Comparison of ENCODE assay signal across 8 mouse cellular contexts in the genomic region with DNA sequence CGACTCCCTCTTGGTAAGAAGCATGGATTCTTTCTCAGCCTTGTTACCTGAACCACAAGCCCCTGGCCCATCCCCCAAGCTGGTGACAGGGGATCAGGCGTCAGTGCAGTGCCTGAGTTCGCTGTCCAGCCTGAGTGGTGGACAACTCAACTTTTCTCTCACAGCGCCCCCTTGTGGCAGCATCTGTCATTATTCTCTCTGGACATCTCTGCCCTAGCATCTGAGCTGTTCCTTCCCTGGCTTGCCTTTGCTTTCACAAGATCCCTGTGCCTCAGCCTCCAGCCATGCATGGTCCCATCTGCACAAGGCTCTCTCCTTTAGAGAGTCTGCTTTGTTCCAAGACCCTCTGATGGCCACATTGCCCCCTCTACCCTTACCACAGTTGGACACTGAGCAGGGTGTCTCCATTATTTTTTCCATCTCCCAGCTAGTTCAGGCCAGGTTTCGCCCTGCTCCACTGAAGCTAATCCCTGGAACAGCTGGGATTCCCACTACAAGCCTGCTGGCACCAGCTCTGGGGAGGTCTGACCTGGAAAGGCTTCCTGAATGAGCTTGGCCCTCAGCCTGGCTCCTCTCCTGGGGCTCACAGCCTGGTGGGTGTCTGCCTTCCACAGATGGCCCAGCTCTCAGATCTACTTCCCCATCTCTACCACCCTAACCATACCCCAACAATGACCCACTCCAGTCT. TPM values are rescaled to one million over a fixed set of nuclear protein-coding genes. Genes with fewer than 3 reads are reported as not detected.
DNase-seq lines count a peak whose midpoint lies in the region; ATAC-seq lines count a peak whose summit lies in the region.

No protein-coding gene starts in this region.

- no peaks in the 10 kb centered on the region for H3K27me3 ChIP-seq in embryonic facial prominence, embryonic 10.5 days (replicated peaks; ENCODE audit: low read depth, poor library complexity, severe bottlenecking)
- no peaks in the 10 kb centered on the region for H3K27me3 ChIP-seq in kidney, embryonic 14.5 days (ENCODE audit: control insufficient read depth, insufficient read depth, low read length)

- H3K4me3 ChIP-seq in embryonic facial prominence, embryonic 10.5 days = no peak overlapping the region
- H3K4me3 ChIP-seq in kidney, embryonic 14.5 days (ENCODE audit: low read length) = no peak overlapping the region

- ATAC-seq in kidney, embryonic 14.5 days (ENCODE audit: low FRiP score, low TSS enrichment) = peak; percentile 91
- ATAC-seq in monocyte, adult 5-6 weeks (replicated peaks; ENCODE audit: insufficient number of reproducible peaks, low FRiP score, low TSS enrichment, poor library complexity, severe bottlenecking) = peak; percentile 76

- H3K9me3 ChIP-seq in embryonic facial prominence, embryonic 10.5 days = no peaks in the 10 kb centered on the region
- no peaks in the 10 kb centered on the region for H3K9me3 ChIP-seq in kidney, embryonic 14.5 days (ENCODE audit: control insufficient read depth, low read length)

- H3K36me3 ChIP-seq in embryonic facial prominence, embryonic 10.5 days (replicated peaks) = no peaks in the 10 kb centered on the region
- H3K36me3 ChIP-seq in kidney, embryonic 14.5 days (ENCODE audit: control insufficient read depth, insufficient read depth, low read length) = no peaks in the 10 kb centered on the region

- no peak overlapping the region for H3K9ac ChIP-seq in kidney, embryonic 14.5 days (ENCODE audit: low read depth, low read length)

- H3K4me2 ChIP-seq in kidney, embryonic 14.5 days (replicated peaks; ENCODE audit: low read depth, low read length) = no peak overlapping the region

- H3K4me1 ChIP-seq in embryonic facial prominence, embryonic 10.5 days = no peaks in the 10 kb centered on the region
- H3K4me1 ChIP-seq in kidney, embryonic 14.5 days (ENCODE audit: control insufficient read depth, insufficient read depth, low read length) = no peaks in the 10 kb centered on the region

- H3K27ac ChIP-seq in embryonic facial prominence, embryonic 10.5 days (replicated peaks) = no peak overlapping the region
- H3K27ac ChIP-seq in kidney, embryonic 14.5 days (ENCODE audit: low read depth, low read length) = no peak overlapping the region

- 20% methylated on average over 5 of the region's 5 CpGs for WGBS in embryonic facial prominence, embryonic 10.5 days
- WGBS in kidney, embryonic 14.5 days = 25% methylated on average over 5 of the region's 5 CpGs

- peak; percentile 38 for DNase-seq in 3134 (ENCODE audit: extremely low read depth, insufficient read length, low spot score)
- DNase-seq in adrenal gland, postnatal 14 days = peak; percentile 91
- peak; percentile 88 for DNase-seq in embryonic facial prominence, embryonic 10.5 days (ENCODE audit: low spot score)
- DNase-seq in heart, adult 18-20 months = peak; percentile 54 to 84
- peak; percentile 83 for DNase-seq in liver
- peak; percentile 26 to 58 for DNase-seq in spleen, postnatal 14 days (ENCODE audit: low spot score in 2 of 2)

RNA-seq across cellular contexts. Expression of a gene that starts 32.9 kb away (rescaled TPM):
- 2.7 and 5.9 TPM in 2 replicates for total RNA-seq in adrenal gland, postnatal 14 days (2021)
- 0.34 TPM in 1 of 2 replicates, not detected in the other for polyA plus RNA-seq in embryonic facial prominence, embryonic 10.5 days (2016; fragmentation: Nextera tagmentation; extraction: Ambion mirVana)
- total RNA-seq in heart, adult 18-20 months (2021) = 1 to 10 TPM; 1.6 to 2.0 TPM
- 0.40 and 1.6 TPM in 2 replicates for polyA plus RNA-seq in kidney, embryonic 14.5 days (2014; fragmentation: Nextera tagmentation; extraction: Ambion mirVana)
- 10.6 to 16.0 TPM (median 11.7 TPM) in 3 replicates for total RNA-seq in monocyte, adult 5-6 weeks (2017)

Comparison
In these comparisons a context has a peak if more than half of its experiments do, and no peak if none do; other contexts are left out.
1. DNase-seq: peak in every context shown above with its lines; median percentile 91 in adrenal gland, postnatal 14 days; 88 in embryonic facial prominence, embryonic 10.5 days; 83 in liver; 69 in heart, adult 18-20 months; 42 in spleen, postnatal 14 days; 38 in 3134.